Mouse (Mus musculus) kidney, embryonic 14.5 days (tissue): Measurements from ENCODE around the gene Tssk6. TPM values are rescaled to one million over a fixed set of nuclear protein-coding genes. Genes with fewer than 3 reads are reported as not detected.
A peak's percentile ranks its signal among the peaks of the same experiment; 100 is the strongest.

Experiments
- ATAC-seq: fragments of 200-750 bp; cut with Nextera tagmentation; 2 replicates; pipeline ENCODE4 v1.8.0; 2017; ENCODE audit warnings: moderate number of reproducible peaks, mild to moderate bottlenecking, moderate TSS enrichment, moderate library complexity; ENCODE audit not compliant: low FRiP score, low TSS enrichment
- H3K27ac ChIP-seq: fragments of 300-500 bp; sonication (generic); 2 replicates; pipeline ENCODE4 v1.5.1; 2014; ENCODE audit warnings: low read depth, mild to moderate bottlenecking, low read length, moderate library complexity, mixed read lengths
- H3K27me3 ChIP-seq: fragments of 300-500 bp; sonication (generic); 2 replicates; pipeline ENCODE4 v1.6.1; 2014; ENCODE audit warnings: mild to moderate bottlenecking, low read length; ENCODE audit not compliant: control insufficient read depth, insufficient read depth
- H3K36me3 ChIP-seq: fragments of 300-500 bp; sonication (generic); 2 replicates; pipeline ENCODE4 v1.6.1; 2014; ENCODE audit warnings: low read length, mixed read lengths; ENCODE audit not compliant: control insufficient read depth, insufficient read depth
- H3K4me1 ChIP-seq: fragments of 300-500 bp; sonication (generic); 2 replicates; pipeline ENCODE4 v1.6.1; 2014; ENCODE audit warnings: low read length, mixed read lengths; ENCODE audit not compliant: control insufficient read depth, insufficient read depth
- H3K4me2 ChIP-seq: fragments of 300-500 bp; sonication (generic); replicated peaks from 2 replicates; pipeline ENCODE4 v1.6.1; 2014; ENCODE audit warnings: low read depth, mild to moderate bottlenecking, low read length
- H3K4me3 ChIP-seq: fragments of 300-500 bp; sonication (generic); 2 replicates; pipeline ENCODE4 v1.5.1; 2014; ENCODE audit warnings: mild to moderate bottlenecking, low read length
- H3K9ac ChIP-seq: fragments of 300-500 bp; sonication (generic); 2 replicates; pipeline ENCODE4 v1.6.1; 2014; ENCODE audit warnings: low read depth, mild to moderate bottlenecking, low read length, moderate library complexity
- H3K9me3 ChIP-seq: fragments of 300-500 bp; sonication (generic); 2 replicates; pipeline ENCODE4 v1.6.1; 2016; ENCODE audit warnings: low read length; ENCODE audit not compliant: control insufficient read depth
- WGBS: fragments of 180-500 bp; shearing (Covaris S2); extraction: QIAGEN DNeasy Blood & Tissue Kit; methylation state at CpG from one replicate; pipeline ENCODE4 v1.1.7; 2014; 5-methylcytosine and 5-hydroxymethylcytosine counted together
- polyA plus RNA-seq: library from polyadenylated mRNA; unstranded; fragments of >200 nt; fragmentation: Nextera tagmentation; extraction: Ambion mirVana; gene quantifications from 2 replicates; pipeline ENCODE4 v1.2.1, GENCODE M21; 2014

Tssk6 gene
- polyA plus RNA-seq, 1 experiment from 2014 or later: 5.1 TPM

DNA sequence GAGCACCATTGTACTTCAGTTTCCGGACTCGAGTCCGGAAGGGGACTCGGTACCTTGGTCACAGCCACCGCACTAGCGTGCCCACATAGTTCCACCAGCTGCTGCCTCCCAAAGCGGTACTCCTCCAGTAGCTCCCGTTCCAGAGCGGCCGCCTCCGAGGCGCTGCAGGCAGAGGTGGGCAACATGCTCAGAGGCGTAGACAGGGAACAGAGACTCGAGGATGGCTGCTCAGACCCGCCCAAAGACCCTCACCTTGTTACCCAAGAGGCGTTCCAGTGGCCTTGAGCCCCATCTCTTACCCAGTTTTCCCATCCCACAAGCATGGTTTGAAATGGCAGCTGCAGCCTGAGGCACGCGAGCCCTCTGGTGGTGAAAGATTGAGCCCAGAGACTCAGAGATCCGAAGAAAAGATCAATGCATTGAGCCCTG lies 11.2 kb upstream of the Tssk6 start:
- Histone ChIP-seq H3K4me3 (no peak overlapping the region), H3K27ac (no peak overlapping the region), H3K9me3 (no peaks in the 10 kb centered on the region), H3K27me3 (peaks cover 51% of the 10 kb centered on the region), H3K9ac (no peak overlapping the region), H3K36me3 (peaks cover 13% of the 10 kb centered on the region; the same call in 1 of the 2 replicates), H3K4me1 (peaks cover 22% of the 10 kb centered on the region), H3K4me2 (no peak overlapping the region)
- ATAC-seq: no peak
- WGBS: 39% methylated on average over 19 of the region's 19 CpGs

DNA sequence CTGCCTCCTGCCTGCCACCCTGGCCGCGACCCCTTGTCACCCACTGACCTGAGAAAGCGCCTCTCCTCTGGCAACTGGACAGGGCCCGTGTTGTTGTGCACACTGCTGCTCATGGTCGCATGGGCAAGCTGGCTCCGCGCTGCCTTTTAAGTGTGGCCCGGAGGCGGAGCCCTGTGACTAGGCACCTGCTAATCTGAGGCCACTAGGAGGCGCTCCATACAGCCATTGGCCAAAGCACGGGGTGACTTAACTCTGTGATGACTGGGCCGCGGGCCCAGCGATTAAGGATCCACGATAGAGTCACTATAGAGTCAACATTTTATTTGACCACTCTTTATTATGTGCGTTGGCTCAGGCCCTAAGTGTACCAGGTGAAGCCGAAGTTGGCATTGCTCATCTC lies 8.1 kb upstream of the Tssk6 start:
- Histone ChIP-seq H3K9me3 (no peaks in the 10 kb centered on the region), H3K27ac (no peak overlapping the region), H3K9ac (no peak overlapping the region), H3K4me2 (no peak overlapping the region), H3K36me3 (peaks cover 19% of the 10 kb centered on the region; the same call in 1 of the 2 replicates), H3K27me3 (peaks cover 21% of the 10 kb centered on the region), H3K4me1 (peaks cover 6% of the 10 kb centered on the region; the same call in 1 of the 2 replicates), H3K4me3 (no peak overlapping the region)
- WGBS: 43% methylated on average over 17 of the region's 17 CpGs
- ATAC-seq: no peak

DNA sequence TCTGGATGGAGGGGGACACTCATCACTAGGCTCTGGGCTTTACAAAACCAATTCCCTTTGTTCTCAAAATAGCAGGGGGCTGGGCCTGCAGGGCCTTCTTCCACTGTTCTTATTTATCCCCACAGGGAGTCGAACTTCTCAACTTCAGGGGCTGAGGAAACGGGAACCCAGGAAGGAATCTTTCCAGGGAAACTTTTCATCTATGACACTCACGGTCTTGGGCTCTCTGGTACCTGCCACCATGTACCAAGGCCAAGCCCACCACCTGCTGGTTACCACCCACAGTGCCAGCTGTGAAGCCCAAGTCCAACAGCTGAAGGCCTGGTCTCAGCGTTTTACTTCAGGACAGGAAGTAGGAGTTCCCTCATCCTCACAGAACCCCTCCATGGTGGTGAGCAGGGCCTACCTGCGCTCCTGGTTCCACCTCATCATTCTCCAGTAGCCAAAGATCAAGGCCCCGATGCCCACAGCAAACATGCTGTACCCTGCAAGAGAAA lies 7.1 kb upstream of the Tssk6 start:
- Histone ChIP-seq H3K9me3 (no peaks in the 10 kb centered on the region), H3K27me3 (peaks cover 11% of the 10 kb centered on the region), H3K9ac (no peak overlapping the region), H3K36me3 (peaks cover 19% of the 10 kb centered on the region; the same call in 1 of the 2 replicates), H3K4me3 (no peak overlapping the region), H3K4me1 (no peaks in the 10 kb centered on the region), H3K4me2 (no peak overlapping the region), H3K27ac (no peak overlapping the region)
- no peak for ATAC-seq
- 58% methylated on average over 6 of the region's 6 CpGs for WGBS

DNA sequence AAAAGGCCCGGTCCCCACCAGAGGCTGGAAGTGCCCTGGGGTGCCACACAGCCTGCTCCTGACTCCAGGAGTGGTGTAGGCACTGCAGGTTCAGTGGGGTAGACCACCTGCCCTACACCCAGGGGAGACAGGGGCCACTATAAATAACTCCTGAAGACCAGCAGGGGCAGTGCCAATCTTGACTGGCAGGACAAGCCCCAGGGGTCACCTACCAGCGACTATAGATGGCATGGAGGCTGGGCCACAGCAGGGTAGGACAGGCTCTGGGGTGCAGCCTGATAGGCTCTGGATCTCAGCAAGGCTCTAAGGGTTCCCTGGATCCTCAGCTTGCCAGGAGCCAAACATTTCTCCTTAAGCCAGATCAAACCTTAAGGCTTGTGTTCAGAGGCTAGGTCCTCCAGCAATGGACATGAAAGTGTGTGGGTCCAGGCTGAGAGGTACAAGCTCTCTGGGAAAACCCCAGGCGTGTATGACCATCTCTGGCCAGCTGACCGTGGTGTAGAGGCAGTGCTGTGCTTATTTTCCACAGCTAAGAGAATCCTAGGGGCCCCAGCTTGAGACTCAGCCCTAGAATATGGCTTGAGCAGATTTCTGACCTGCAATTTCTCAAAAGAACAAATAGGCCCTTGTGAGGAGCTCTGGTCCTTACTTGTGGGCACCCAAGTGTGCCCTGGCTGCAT lies 6.1 kb upstream of the Tssk6 start:
- 74% methylated on average over 4 of the region's 4 CpGs for WGBS
- H3K27me3 ChIP-seq: 0 out of 2 replicates have a peak, but pooled peaks cover under 1% of the 10 kb centered on the region
- no peak for ATAC-seq
- peaks cover 9% of the 10 kb centered on the region; the same call in 1 of the 2 replicates for H3K4me1 ChIP-seq
- H3K9ac ChIP-seq: no peak overlapping the region
- peaks cover 19% of the 10 kb centered on the region; the same call in 1 of the 2 replicates for H3K36me3 ChIP-seq
- H3K4me3 ChIP-seq: no peak overlapping the region
- no peak overlapping the region for H3K4me2 ChIP-seq
- no peaks in the 10 kb centered on the region for H3K9me3 ChIP-seq
- H3K27ac ChIP-seq: no peak overlapping the region

DNA sequence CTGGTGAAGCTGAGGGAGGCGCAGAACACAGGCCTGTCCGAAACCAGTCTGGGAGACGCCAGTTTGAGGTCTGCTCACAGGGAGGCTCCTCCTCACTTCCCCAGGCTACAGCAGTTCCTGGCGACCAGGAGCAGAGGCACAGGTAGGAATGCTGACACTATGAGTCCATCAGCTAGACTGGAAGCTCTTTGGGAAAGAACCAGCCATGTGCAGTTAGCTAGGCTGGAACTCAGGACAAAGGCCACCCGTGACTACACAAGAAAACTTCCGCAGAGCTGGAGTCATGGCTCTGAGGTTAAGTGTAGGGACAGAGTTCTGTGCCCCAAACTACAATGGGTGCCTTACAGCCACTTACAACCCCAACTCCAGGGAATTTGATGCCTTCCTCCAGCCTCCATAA lies 4.1 kb upstream of the Tssk6 start:
- Histone ChIP-seq H3K9me3 (no peaks in the 10 kb centered on the region), H3K36me3 (peaks cover 19% of the 10 kb centered on the region; the same call in 1 of the 2 replicates), H3K4me3 (no peak overlapping the region), H3K4me2 (no peak overlapping the region), H3K4me1 (peaks cover 15% of the 10 kb centered on the region; the same call in 1 of the 2 replicates), H3K27me3 (no peaks in the 10 kb centered on the region), H3K9ac (no peak overlapping the region), H3K27ac (no peak overlapping the region)
- no peak for ATAC-seq
- 81% methylated on average over 6 of the region's 6 CpGs for WGBS

DNA sequence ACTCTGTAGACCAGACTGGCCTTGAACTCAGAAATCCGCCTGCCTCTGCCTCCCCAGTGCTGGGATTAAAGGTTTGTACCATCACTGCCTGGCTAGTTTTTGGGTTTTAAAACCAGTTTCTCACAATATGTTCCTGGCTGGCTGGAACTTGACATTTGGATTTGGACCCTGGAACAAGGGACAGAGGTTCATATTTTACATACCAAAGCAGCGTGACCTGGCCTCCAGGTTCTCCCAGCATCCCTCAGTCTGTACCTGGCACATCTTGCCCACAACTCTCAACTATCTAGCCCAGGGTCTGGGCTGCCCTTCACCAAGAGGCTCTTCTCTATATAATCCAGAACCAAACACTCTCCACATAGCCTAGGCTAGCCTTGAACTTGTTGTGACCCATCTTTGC lies 2.1 kb upstream of the Tssk6 start:
- peaks cover 18% of the 10 kb centered on the region; the same call in 1 of the 2 replicates for H3K4me1 ChIP-seq
- H3K9ac ChIP-seq: no peak overlapping the region
- H3K36me3 ChIP-seq: peaks cover 9% of the 10 kb centered on the region; the same call in 1 of the 2 replicates
- no peak overlapping the region for H3K4me3 ChIP-seq
- H3K27me3 ChIP-seq: no peaks in the 10 kb centered on the region
- no peak overlapping the region for H3K27ac ChIP-seq
- no peaks in the 10 kb centered on the region for H3K9me3 ChIP-seq
- no peak overlapping the region for H3K4me2 ChIP-seq
- 94% methylated on average over 2 of the region's 2 CpGs for WGBS
- no peak for ATAC-seq

DNA sequence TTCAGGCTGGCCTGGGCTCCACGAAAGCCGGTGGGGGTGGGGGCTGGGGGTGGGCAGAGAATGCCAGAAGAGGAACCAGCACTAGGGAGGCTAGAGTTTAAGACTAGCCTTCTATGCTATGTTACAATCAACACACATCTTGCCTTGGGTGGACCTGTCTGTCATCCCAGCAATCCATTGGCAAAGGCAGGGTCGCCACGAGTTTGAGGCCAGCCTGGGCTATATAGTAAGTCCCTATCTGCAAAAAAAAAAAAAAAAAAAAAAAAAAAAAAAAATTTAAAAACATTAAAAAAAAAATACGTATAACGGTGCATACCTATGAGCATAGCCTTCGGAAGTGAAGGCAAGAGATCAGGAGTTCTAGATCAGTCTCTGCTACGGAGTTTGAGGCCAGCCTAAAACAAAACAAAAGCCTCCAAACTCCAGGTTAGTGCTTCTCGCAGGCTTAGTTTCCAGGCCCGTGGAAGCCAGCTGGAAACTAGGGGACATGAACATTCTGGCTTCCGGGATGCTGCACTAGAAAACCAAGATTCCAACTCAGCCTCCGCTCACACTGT lies 1.0 kb upstream of the Tssk6 start:
- H3K4me3 ChIP-seq: peak overlapping the region; percentile 69
- H3K36me3 ChIP-seq: peaks cover 6% of the 10 kb centered on the region; the same call in 1 of the 2 replicates
- peak overlapping the region; percentile 93 for H3K27ac ChIP-seq
- H3K4me2 ChIP-seq: peak overlapping the region; percentile 93
- H3K9me3 ChIP-seq: no peaks in the 10 kb centered on the region
- ATAC-seq: no peak
- H3K27me3 ChIP-seq: no peaks in the 10 kb centered on the region
- whole genome bisulfite sequencing: 17% methylated on average over 12 of the region's 12 CpGs
- peaks cover 18% of the 10 kb centered on the region; the same call in 1 of the 2 replicates for H3K4me1 ChIP-seq
- peak overlapping the region; percentile 80 for H3K9ac ChIP-seq

DNA sequence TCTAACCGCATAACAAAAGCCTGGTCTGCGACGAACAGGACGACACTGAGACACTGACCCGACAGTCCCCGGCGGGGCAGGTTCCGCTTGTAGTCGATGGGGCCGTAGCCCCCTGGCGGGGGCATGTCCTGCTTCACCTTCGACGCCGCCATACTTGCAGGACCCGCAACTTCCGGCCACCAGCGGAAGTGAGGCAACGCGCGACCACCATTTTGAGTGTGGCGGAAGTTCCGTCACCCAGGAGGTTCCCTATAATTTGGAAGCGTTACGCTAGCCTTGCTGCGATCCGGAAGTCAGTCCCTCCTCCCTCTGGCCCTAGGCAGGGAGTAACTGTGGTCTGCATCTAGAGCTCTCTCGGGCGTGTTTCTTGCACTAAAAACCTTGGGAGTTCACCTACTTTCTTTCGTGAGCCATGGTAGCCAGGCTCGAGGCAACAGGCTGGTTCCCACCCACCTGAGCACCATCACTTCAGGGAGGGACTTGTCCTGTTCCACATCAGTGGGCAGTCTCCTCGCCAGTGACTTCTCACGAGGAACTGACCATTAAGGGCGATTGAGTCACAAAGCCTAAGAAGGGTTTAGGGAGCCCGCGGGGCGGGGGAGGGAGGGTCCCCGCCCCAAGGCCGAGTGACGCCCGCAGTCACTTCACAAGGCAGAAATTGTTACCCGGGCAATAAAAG lies 361 bp upstream of the Tssk6 start:
- Histone ChIP-seq H3K4me2 (peak overlapping the region; percentile 93), H3K9ac (peak overlapping the region; percentile 80), H3K4me1 (peaks cover 18% of the 10 kb centered on the region; the same call in 1 of the 2 replicates), H3K27me3 (no peaks in the 10 kb centered on the region), H3K27ac (peak overlapping the region; percentile 93), H3K36me3 (peaks cover 6% of the 10 kb centered on the region; the same call in 1 of the 2 replicates), H3K4me3 (peak overlapping the region; percentile 69), H3K9me3 (no peaks in the 10 kb centered on the region)
- ATAC-seq: peak; percentile 82
- WGBS: 1% methylated on average over 41 of the region's 41 CpGs
